Mouse (Mus musculus) ES-Bruce4 (cell line): ENCODE data around the gene Snx32. TPM values are rescaled to one million over a fixed set of nuclear protein-coding genes. Genes with fewer than 3 reads are reported as not detected.

Experiments
- H3K27ac ChIP-seq: 2 replicates; pipeline ENCODE4 v1.5.1; 2012; ENCODE audit warnings: low read length, inconsistent platforms; ENCODE audit not compliant: insufficient read depth
- H3K27me3 ChIP-seq: 2 replicates; pipeline ENCODE4 v1.6.1; 2012; ENCODE audit warnings: mild to moderate bottlenecking, low read length, inconsistent platforms; ENCODE audit not compliant: control insufficient read depth, poor library complexity, insufficient read depth, severe bottlenecking
- H3K36me3 ChIP-seq: 2 replicates; pipeline ENCODE4 v1.6.1; 2012; ENCODE audit warnings: inconsistent platforms, mild to moderate bottlenecking, low read length, moderate library complexity; ENCODE audit not compliant: control insufficient read depth, poor library complexity, insufficient read depth, severe bottlenecking
- H3K4me1 ChIP-seq: one replicate; pipeline ENCODE4 v1.8.1; 2011; ENCODE audit warnings: low read length; ENCODE audit not compliant: control insufficient read depth, insufficient read depth
- H3K4me3 ChIP-seq: 2 replicates; pipeline ENCODE4 v1.5.1; 2011; ENCODE audit warnings: low read depth, mild to moderate bottlenecking, low read length
- H3K9ac ChIP-seq: 2 replicates; pipeline ENCODE4 v1.6.1; 2012; ENCODE audit warnings: low read depth, mild to moderate bottlenecking, inconsistent platforms; ENCODE audit not compliant: poor library complexity, severe bottlenecking
- H3K9me3 ChIP-seq: replicated peaks from 2 replicates; pipeline ENCODE4 v1.6.1; 2012; ENCODE audit warnings: mild to moderate bottlenecking, low read length, inconsistent platforms; ENCODE audit not compliant: control insufficient read depth, poor library complexity, insufficient read depth, severe bottlenecking
- CTCF ChIP-seq: IDR thresholded peaks from one replicate; pipeline ENCODE4 v1.8.1; 2011; ENCODE audit warnings: low read depth, low read length
- EP300 ChIP-seq: IDR thresholded peaks from 2 replicates; pipeline ENCODE4 v1.6.1; 2011; ENCODE audit warnings: low read depth, low read length; ENCODE audit not compliant: insufficient read depth
- POLR2A ChIP-seq: IDR thresholded peaks from one replicate; pipeline ENCODE4 v1.8.1; 2011; ENCODE audit warnings: low read length; ENCODE audit not compliant: insufficient read depth
- polyA plus RNA-seq: library from polyadenylated mRNA; stranded (reverse); fragments of >200 nt; gene quantifications from 2 replicates; pipeline ENCODE4 v1.2.4, GENCODE M21; 2011; ENCODE audit warnings: low read depth; ENCODE audit not compliant: missing spikeins, insufficient read depth, insufficient read length

Snx32 gene
- 6.4 and 7.7 TPM in 2 replicates for polyA plus RNA-seq

- Histone ChIP-seq H3K36me3 (no peaks in the 10 kb centered on the region), H3K27me3 (no peaks in the 10 kb centered on the region), H3K4me3 (peak within 1 kb of the TSS; percentile 79), H3K9ac (peak within 1 kb of the TSS; percentile 59), H3K4me1 (no peaks in the 10 kb centered on the region), H3K9me3 (no peaks in the 10 kb centered on the region), H3K27ac (no peak within 1 kb of the TSS)
- TF ChIP-seq CTCF = no peak
- peak; percentile 41 for TF ChIP-seq POLR2A
Measured at GRCm38 (mm10) chr19:5510031-5511026, at the start of gene Snx32. Gene Snx32, minus strand, starts transcription at chr19:5510538.

- no peak for TF ChIP-seq POLR2A
- no peak overlapping the region for H3K27ac ChIP-seq
- H3K9me3 ChIP-seq = no peaks in the 10 kb centered on the region
- H3K27me3 ChIP-seq = peaks cover 5% of the 10 kb centered on the region
- peak overlapping the region; percentile 37 for H3K9ac ChIP-seq
- no peaks in the 10 kb centered on the region for H3K4me1 ChIP-seq
- peak overlapping the region; percentile 56 for H3K4me3 ChIP-seq
- no peaks in the 10 kb centered on the region for H3K36me3 ChIP-seq
Measured at GRCm38 (mm10) chr19:5559631-5560456, 49.5 kb upstream of the Snx32 start.

GRCm38 (mm10) chr19:5559229-5559628 lies 48.9 kb upstream of the Snx32 start:
- H3K36me3 ChIP-seq = no peaks in the 10 kb centered on the region
- no peak overlapping the region for H3K9ac ChIP-seq
- H3K4me3 ChIP-seq = no peak overlapping the region
- H3K4me1 ChIP-seq = no peaks in the 10 kb centered on the region
- H3K27ac ChIP-seq = no peak overlapping the region
- no peak for TF ChIP-seq POLR2A
- TF ChIP-seq CTCF = no peak
- TF ChIP-seq EP300 = no peak
- peaks cover 5% of the 10 kb centered on the region for H3K27me3 ChIP-seq
- H3K9me3 ChIP-seq = no peaks in the 10 kb centered on the region

- H3K4me3 ChIP-seq = no peak overlapping the region
- TF ChIP-seq POLR2A = no peak
- TF ChIP-seq CTCF = no peak
- no peak for TF ChIP-seq EP300
- no peak overlapping the region for H3K27ac ChIP-seq
- H3K4me1 ChIP-seq = no peaks in the 10 kb centered on the region
- no peak overlapping the region for H3K9ac ChIP-seq
- H3K9me3 ChIP-seq = no peaks in the 10 kb centered on the region
- H3K36me3 ChIP-seq = no peaks in the 10 kb centered on the region
- peaks cover 5% of the 10 kb centered on the region for H3K27me3 ChIP-seq
Measured at GRCm38 (mm10) chr19:5558770-5559169, 48.4 kb upstream of the Snx32 start.

- Histone ChIP-seq H3K4me3 (no peak overlapping the region), H3K9me3 (no peaks in the 10 kb centered on the region), H3K27me3 (peaks cover 5% of the 10 kb centered on the region), H3K9ac (no peak overlapping the region), H3K4me1 (no peaks in the 10 kb centered on the region), H3K36me3 (no peaks in the 10 kb centered on the region), H3K27ac (no peak overlapping the region)
- TF ChIP-seq EP300 (no peak), CTCF (no peak), POLR2A (no peak)
Measured at GRCm38 (mm10) chr19:5558169-5558568, 47.8 kb upstream of the Snx32 start.
